Mouse (Mus musculus) forelimb bud, embryonic 11.5 days (tissue): Measurements from ENCODE around the gene Pak6.

ENCODE experiments used
- DNase-seq: peaks from one replicate; pipeline ENCODE4 v3.0.0-alpha.2; 2012; ENCODE audit warnings: low read depth, low spot score

The Pak6 gene

GRCm38 (mm10) chr2:118697311-118697877 is 34.3 kb downstream of the Pak6 start:
- no peak for DNase-seq

GRCm38 (mm10) chr2:118697955-118698354 is 34.9 kb downstream of the Pak6 start:
- no peak for DNase-seq

- DNase-seq = peak; percentile 82
These were observed 37.3 kb downstream of the Pak6 start for GRCm38 (mm10) chr2:118700179-118701062.

- no peak for DNase-seq
These were observed 38.1 kb downstream of the Pak6 start for GRCm38 (mm10) chr2:118701161-118701560.

- DNase-seq = no peak
These were observed 39.1 kb downstream of the Pak6 start for GRCm38 (mm10) chr2:118701971-118702882.

- DNase-seq = peak; percentile 17
These were observed 40.0 kb downstream of the Pak6 start for GRCm38 (mm10) chr2:118702883-118703761.

- DNase-seq = no peak
These were observed 41.0 kb downstream of the Pak6 start, which contains the start of gene Ankrd63 for GRCm38 (mm10) chr2:118703913-118704730. TSS of gene Ankrd63 (minus strand) at chr2:118703963.

GRCm38 (mm10) chr2:118706436-118706835 is 43.3 kb downstream of the Pak6 start:
- no peak for DNase-seq

GRCm38 (mm10) chr2:118708472-118708871 is 45.4 kb downstream of the Pak6 start:
- DNase-seq = no peak

- no peak for DNase-seq
These were observed 46.6 kb downstream of the Pak6 start for GRCm38 (mm10) chr2:118709655-118710221.

GRCm38 (mm10) chr2:118711038-118711494 is 48.0 kb downstream of the Pak6 start:
- DNase-seq = peak; percentile 25

GRCm38 (mm10) chr2:118713631-118714030 is 50.5 kb downstream of the Pak6 start:
- no peak for DNase-seq

GRCm38 (mm10) chr2:118714230-118714629 is 51.1 kb downstream of the Pak6 start:
- DNase-seq = no peak

- DNase-seq = no peak
These were observed 53.6 kb downstream of the Pak6 start for GRCm38 (mm10) chr2:118716677-118717076.

GRCm38 (mm10) chr2:118723693-118724486 is 60.8 kb downstream of the Pak6 start:
- DNase-seq = no peak

- no peak for DNase-seq
These were observed 62.4 kb downstream of the Pak6 start for GRCm38 (mm10) chr2:118725511-118725910.

- DNase-seq = no peak
These were observed 63.8 kb downstream of the Pak6 start for GRCm38 (mm10) chr2:118726873-118727272.

- no peak for DNase-seq
These were observed 64.8 kb downstream of the Pak6 start for GRCm38 (mm10) chr2:118727911-118728310.

GRCm38 (mm10) chr2:118728337-118728736 is 65.2 kb downstream of the Pak6 start, which contains the start of gene Plcb2:
TSS of gene Plcb2 (minus strand) at chr2:118728438.
- no peak for DNase-seq
